Mouse (Mus musculus) ES-Bruce4 (cell line): ENCODE data around the gene Strip1. TPM values are rescaled to one million over a fixed set of nuclear protein-coding genes. Genes with fewer than 3 reads are reported as not detected.
A peak's percentile ranks its signal among the peaks of the same experiment; 100 is the strongest.

Source experiments
- H3K27ac ChIP-seq: 2 replicates; pipeline ENCODE4 v1.5.1; 2012; ENCODE audit warnings: low read length, inconsistent platforms; ENCODE audit not compliant: insufficient read depth
- H3K27me3 ChIP-seq: 2 replicates; pipeline ENCODE4 v1.6.1; 2012; ENCODE audit warnings: mild to moderate bottlenecking, low read length, inconsistent platforms; ENCODE audit not compliant: control insufficient read depth, poor library complexity, insufficient read depth, severe bottlenecking
- H3K36me3 ChIP-seq: 2 replicates; pipeline ENCODE4 v1.6.1; 2012; ENCODE audit warnings: inconsistent platforms, mild to moderate bottlenecking, low read length, moderate library complexity; ENCODE audit not compliant: control insufficient read depth, poor library complexity, insufficient read depth, severe bottlenecking
- H3K4me1 ChIP-seq: one replicate; pipeline ENCODE4 v1.8.1; 2011; ENCODE audit warnings: low read length; ENCODE audit not compliant: control insufficient read depth, insufficient read depth
- H3K4me3 ChIP-seq: 2 replicates; pipeline ENCODE4 v1.5.1; 2011; ENCODE audit warnings: low read depth, mild to moderate bottlenecking, low read length
- H3K9ac ChIP-seq: 2 replicates; pipeline ENCODE4 v1.6.1; 2012; ENCODE audit warnings: low read depth, mild to moderate bottlenecking, inconsistent platforms; ENCODE audit not compliant: poor library complexity, severe bottlenecking
- H3K9me3 ChIP-seq: replicated peaks from 2 replicates; pipeline ENCODE4 v1.6.1; 2012; ENCODE audit warnings: mild to moderate bottlenecking, low read length, inconsistent platforms; ENCODE audit not compliant: control insufficient read depth, poor library complexity, insufficient read depth, severe bottlenecking
- CTCF ChIP-seq: IDR thresholded peaks from one replicate; pipeline ENCODE4 v1.8.1; 2011; ENCODE audit warnings: low read depth, low read length
- EP300 ChIP-seq: IDR thresholded peaks from 2 replicates; pipeline ENCODE4 v1.6.1; 2011; ENCODE audit warnings: low read depth, low read length; ENCODE audit not compliant: insufficient read depth
- POLR2A ChIP-seq: IDR thresholded peaks from one replicate; pipeline ENCODE4 v1.8.1; 2011; ENCODE audit warnings: low read length; ENCODE audit not compliant: insufficient read depth
- polyA plus RNA-seq: library from polyadenylated mRNA; stranded (reverse); fragments of >200 nt; gene quantifications from 2 replicates; pipeline ENCODE4 v1.2.4, GENCODE M21; 2011; ENCODE audit warnings: low read depth; ENCODE audit not compliant: missing spikeins, insufficient read depth, insufficient read length

Gene Strip1
- polyA plus RNA-seq, 1 experiment: 23.5 TPM

DNA sequence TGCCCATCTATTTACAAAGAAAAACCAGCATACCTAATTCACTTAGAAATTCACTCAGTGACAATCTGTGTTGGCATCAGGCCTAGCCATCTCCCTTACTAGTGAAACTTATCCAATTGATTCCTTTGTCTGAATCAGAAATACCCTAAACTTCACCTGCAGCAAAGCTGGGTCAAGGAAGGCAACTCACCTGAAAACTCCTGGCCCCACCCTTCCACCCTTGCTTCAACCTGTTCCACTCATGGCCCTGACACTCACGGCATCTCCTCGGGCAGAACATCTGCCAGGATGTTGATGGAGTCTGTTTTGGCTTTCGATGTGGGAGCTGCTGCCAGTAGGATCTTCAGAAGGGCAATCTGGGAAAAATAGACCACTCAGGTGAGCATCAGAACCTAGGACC lies 13.7 kb downstream of the Strip1 start:
- Histone ChIP-seq H3K27me3 (no peaks in the 10 kb centered on the region), H3K9me3 (no peaks in the 10 kb centered on the region), H3K36me3 (peaks cover 4% of the 10 kb centered on the region), H3K4me1 (no peaks in the 10 kb centered on the region), H3K9ac (no peak overlapping the region), H3K4me3 (no peak overlapping the region), H3K27ac (no peak overlapping the region)
- TF ChIP-seq EP300 (no peak), CTCF (no peak), POLR2A (no peak)

DNA sequence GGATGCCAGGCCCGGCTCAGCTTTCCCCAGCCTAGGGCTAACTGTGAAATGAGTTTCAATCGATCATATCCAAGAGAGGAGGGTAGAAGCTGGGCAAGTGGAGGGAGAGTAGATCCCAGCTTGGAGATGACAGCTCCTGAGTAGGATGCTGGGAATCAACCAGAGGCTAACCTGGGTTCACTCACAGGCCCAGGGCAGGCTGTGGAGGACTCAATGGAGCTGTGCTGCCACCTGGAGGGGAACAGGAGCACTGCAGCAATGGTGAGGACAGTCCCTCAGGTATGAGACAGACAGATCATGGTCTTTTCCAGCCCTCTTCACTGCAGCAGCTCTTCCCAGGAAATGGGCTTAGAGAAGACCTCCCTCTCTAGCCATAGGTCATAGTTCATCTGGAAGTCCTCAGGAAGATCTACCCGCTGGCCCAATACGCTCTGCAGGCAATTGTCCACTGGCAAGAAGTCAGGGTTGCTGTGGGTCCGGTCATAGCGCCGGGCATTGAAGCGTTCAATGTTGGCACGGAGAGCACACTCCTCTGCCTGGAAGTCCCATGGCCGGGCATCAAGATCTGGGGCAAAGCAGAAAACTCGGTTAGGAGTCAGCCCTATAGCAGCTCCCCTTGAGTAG lies 18.5 kb downstream of the Strip1 start:
- Histone ChIP-seq H3K4me3 (no peak overlapping the region), H3K27ac (no peak overlapping the region), H3K4me1 (no peaks in the 10 kb centered on the region), H3K9ac (no peak overlapping the region), H3K36me3 (peaks cover 4% of the 10 kb centered on the region), H3K9me3 (no peaks in the 10 kb centered on the region), H3K27me3 (no peaks in the 10 kb centered on the region)
- TF ChIP-seq POLR2A: no peak
- no peak for TF ChIP-seq EP300
- peak; percentile 97 for TF ChIP-seq CTCF

DNA sequence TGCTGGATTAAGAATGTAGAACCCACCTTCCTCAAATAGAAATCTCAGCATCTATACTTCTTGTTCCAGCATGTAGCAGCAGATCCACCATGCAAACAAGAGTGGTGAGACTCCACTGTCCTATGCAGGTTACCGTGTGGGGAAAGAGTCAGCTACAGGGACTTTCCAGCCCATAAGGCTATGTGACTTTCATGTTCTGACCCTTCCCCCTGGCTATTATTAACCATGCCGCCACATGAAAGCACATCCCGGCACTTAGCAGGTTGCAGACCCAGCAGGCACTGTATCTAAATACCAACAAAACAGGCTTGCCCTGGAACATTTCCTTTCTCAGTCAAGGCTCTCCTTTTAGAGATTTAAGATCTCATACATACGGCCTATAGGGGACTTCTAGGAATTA lies 20.1 kb downstream of the Strip1 start:
- Histone ChIP-seq H3K9ac (no peak overlapping the region), H3K9me3 (no peaks in the 10 kb centered on the region), H3K4me3 (no peak overlapping the region), H3K36me3 (peaks cover 2% of the 10 kb centered on the region; the same call in 1 of the 2 replicates), H3K27me3 (no peaks in the 10 kb centered on the region), H3K27ac (no peak overlapping the region), H3K4me1 (no peaks in the 10 kb centered on the region)
- TF ChIP-seq EP300: no peak
- no peak for TF ChIP-seq POLR2A
- TF ChIP-seq CTCF: no peak

DNA sequence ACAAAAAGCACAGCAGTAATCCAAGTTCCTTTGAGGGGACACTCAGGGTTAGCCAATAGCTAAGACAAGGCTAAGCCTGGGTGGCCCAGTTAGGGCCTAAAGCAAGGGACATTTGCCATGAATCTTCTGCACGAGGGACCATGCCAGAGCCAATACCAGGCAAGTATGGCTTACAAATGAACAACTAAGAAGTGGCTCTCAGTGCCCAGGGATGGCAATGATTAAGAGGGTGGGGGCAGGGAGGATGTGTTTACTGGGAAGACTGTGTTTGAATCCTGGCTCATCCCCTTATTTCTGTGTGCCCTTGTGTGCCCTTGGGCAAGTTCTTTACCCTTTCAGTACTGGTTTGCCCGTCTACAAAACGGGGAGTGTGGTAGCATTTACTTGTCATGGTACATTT lies 22.1 kb downstream of the Strip1 start:
- Histone ChIP-seq H3K9ac (no peak overlapping the region), H3K27me3 (no peaks in the 10 kb centered on the region)

DNA sequence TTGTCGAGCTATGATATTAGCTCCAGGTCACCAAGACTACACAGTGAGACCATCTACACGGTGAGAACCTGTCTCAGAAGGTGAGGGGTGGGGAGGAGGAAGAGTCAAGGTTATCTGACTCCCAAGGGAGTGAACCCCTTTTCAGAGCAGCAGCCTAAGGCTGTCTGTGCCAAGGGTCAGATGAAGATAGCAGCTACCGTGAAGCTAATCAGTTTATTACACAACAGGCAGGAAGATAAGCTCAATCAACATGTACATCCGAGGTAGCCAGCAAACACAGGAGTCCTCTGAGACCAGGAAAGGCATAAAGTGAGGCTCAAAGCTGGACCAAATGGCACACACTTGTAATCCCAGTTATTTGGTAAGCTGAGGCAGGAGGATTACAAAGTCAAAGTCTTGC lies 22.7 kb downstream of the Strip1 start:
- no peak overlapping the region for H3K9ac ChIP-seq
- no peaks in the 10 kb centered on the region for H3K27me3 ChIP-seq
- no peaks in the 10 kb centered on the region for H3K36me3 ChIP-seq
- no peaks in the 10 kb centered on the region for H3K4me1 ChIP-seq
- TF ChIP-seq POLR2A: no peak
- TF ChIP-seq CTCF: no peak
- TF ChIP-seq EP300: no peak
- H3K4me3 ChIP-seq: no peak overlapping the region
- no peaks in the 10 kb centered on the region for H3K9me3 ChIP-seq
- no peak overlapping the region for H3K27ac ChIP-seq

More for the DNA sequence above, 22.1 kb downstream of the Strip1 start:
- Histone ChIP-seq H3K27ac (no peak overlapping the region), H3K9me3 (no peaks in the 10 kb centered on the region), H3K4me3 (no peak overlapping the region), H3K36me3 (no peaks in the 10 kb centered on the region), H3K4me1 (no peaks in the 10 kb centered on the region)
- TF ChIP-seq CTCF (no peak), POLR2A (no peak), EP300 (no peak)

DNA sequence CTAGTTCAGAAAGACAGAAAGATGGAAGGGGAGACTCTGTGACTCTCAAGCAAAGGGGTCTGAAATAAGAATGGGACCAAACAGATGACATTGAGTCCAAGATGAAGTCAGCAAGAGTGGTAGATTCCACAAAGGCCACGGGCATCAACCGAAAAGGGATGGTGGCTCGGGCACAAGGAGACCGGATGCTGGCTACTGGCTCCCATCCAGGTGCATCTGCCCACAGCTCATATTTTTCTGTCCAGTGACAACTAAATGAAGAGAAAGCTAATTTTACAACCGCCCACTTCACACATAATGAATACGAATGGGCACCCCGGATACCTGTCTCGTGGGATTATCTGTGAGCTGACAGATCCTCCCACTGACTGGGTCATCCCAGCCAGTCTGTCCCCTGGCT lies 24.3 kb downstream of the Strip1 start:
- TF ChIP-seq POLR2A: no peak
- no peak for TF ChIP-seq CTCF
- H3K4me3 ChIP-seq: no peak overlapping the region
- H3K36me3 ChIP-seq: no peaks in the 10 kb centered on the region

More for the DNA sequence above, 24.3 kb downstream of the Strip1 start:
- H3K4me1 ChIP-seq: no peaks in the 10 kb centered on the region
- H3K9ac ChIP-seq: no peak overlapping the region
- H3K27ac ChIP-seq: no peak overlapping the region
- no peaks in the 10 kb centered on the region for H3K27me3 ChIP-seq
- H3K9me3 ChIP-seq: no peaks in the 10 kb centered on the region
